Mouse (Mus musculus): ENCODE results near the gene Smarca5. TPM values are rescaled to one million over a fixed set of nuclear protein-coding genes. Genes with fewer than 3 reads are reported as not detected.
A peak's percentile ranks its signal among the peaks of the same experiment; 100 is the strongest.
"Not testable (repeated sequence)": the region's sequence is repeated elsewhere in the genome, so short reads cannot be mapped to it uniquely, and the experiment has no call there.

The Smarca5 gene
- 79.4 and 90.7 TPM in 2 replicates for polyA plus RNA-seq (2015; fragmentation: Nextera tagmentation; extraction: Ambion mirVana)

- peak; percentile 98 for ATAC-seq
- WGBS, result under 1% methylated on average over 85 of the region's 91 CpGs
These were observed at the start of gene Smarca5 for GRCm38 (mm10) chr8:80739155-80739924. TSS of gene Smarca5 (minus strand) at chr8:80739497.

DNA sequence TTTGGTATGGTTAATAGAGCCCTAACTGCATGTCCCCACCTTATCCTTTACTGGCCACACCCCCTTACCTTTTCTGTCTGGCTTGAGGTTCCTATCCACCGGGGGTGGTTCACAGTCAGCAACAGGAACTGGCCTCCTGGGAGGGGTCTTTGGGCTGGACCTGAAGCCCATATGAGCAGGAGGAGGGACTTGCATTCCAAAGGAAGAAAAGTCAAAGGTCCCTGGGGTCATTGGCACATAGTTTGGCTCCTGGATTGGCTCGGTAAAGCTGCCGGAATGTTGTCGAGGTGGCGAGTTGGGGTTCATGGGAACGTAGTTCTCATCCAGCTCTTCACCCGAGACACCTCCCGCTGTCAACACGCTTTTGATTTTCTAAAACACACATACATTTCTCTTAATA lies 45.3 kb upstream of the Smarca5 start:
- no peak for ATAC-seq
- no peak overlapping the region for H3K27ac ChIP-seq
- 93% methylated on average over 9 of the region's 9 CpGs for WGBS

More at GRCm38 (mm10) chr8:80739155-80739924, at the start of gene Smarca5:
- Histone ChIP-seq H3K9ac (replicated peaks) (peak within 1 kb of the TSS; percentile 98), H3K4me2 (replicated peaks) (peak within 1 kb of the TSS; percentile 70), H3K27ac (peak within 1 kb of the TSS; percentile 99), H3K36me3 (peaks cover 13% of the 10 kb centered on the region), H3K4me3 (replicated peaks) (peak within 1 kb of the TSS; percentile 70)
- not testable (repeated sequence) for H3K27me3 ChIP-seq; H3K9me3 ChIP-seq; H3K4me1 ChIP-seq (replicated peaks)

DNA sequence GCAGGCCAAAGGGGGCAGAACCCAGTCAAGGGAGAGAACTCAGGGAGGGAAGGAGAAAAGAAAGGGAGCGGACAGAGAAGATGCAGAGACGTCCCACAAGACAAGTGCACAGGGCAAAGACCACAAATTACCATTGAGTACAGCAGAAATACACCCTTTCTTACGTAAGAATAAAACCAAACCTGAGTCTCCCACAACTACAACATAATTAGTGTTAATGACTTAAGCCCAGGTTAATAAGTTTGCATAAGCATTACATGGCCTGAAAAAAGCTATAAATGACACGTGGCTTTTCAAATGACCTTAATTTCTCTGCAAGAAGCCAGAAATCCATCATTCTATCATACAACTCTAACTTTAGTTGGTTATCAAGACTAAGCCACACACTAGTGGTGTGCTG lies 44.0 kb upstream of the Smarca5 start:
- no peak for ATAC-seq
- H3K9me3 ChIP-seq, result no peaks in the 10 kb centered on the region
- no peak overlapping the region for H3K4me3 ChIP-seq (replicated peaks)
- WGBS, result 92% methylated on average over 4 of the region's 4 CpGs
- no peaks in the 10 kb centered on the region for H3K27me3 ChIP-seq
- H3K36me3 ChIP-seq, result peaks cover 22% of the 10 kb centered on the region
- H3K4me2 ChIP-seq (replicated peaks), result no peak overlapping the region
- H3K4me1 ChIP-seq (replicated peaks), result no peaks in the 10 kb centered on the region
- no peak overlapping the region for H3K27ac ChIP-seq
- H3K9ac ChIP-seq (replicated peaks), result no peak overlapping the region

More for the DNA sequence above, 45.3 kb upstream of the Smarca5 start:
- Histone ChIP-seq H3K27me3 (no peaks in the 10 kb centered on the region), H3K9me3 (no peaks in the 10 kb centered on the region), H3K9ac (replicated peaks) (no peak overlapping the region), H3K4me3 (replicated peaks) (no peak overlapping the region), H3K4me2 (replicated peaks) (no peak overlapping the region), H3K36me3 (peaks cover 27% of the 10 kb centered on the region), H3K4me1 (replicated peaks) (no peaks in the 10 kb centered on the region)

GRCm38 (mm10) chr8:80781338-80781737 lies 42.0 kb upstream of the Smarca5 start:
- Histone ChIP-seq H3K27ac (no peak overlapping the region), H3K27me3 (no peaks in the 10 kb centered on the region), H3K4me3 (replicated peaks) (no peak overlapping the region), H3K4me1 (replicated peaks) (no peaks in the 10 kb centered on the region), H3K36me3 (peaks cover 27% of the 10 kb centered on the region), H3K9ac (replicated peaks) (no peak overlapping the region), H3K4me2 (replicated peaks) (no peak overlapping the region), H3K9me3 (no peaks in the 10 kb centered on the region)
- 69% methylated on average over 10 of the region's 10 CpGs for whole genome bisulfite sequencing
- peak; percentile 70; the same call in 1 of the 2 replicates for ATAC-seq

DNA sequence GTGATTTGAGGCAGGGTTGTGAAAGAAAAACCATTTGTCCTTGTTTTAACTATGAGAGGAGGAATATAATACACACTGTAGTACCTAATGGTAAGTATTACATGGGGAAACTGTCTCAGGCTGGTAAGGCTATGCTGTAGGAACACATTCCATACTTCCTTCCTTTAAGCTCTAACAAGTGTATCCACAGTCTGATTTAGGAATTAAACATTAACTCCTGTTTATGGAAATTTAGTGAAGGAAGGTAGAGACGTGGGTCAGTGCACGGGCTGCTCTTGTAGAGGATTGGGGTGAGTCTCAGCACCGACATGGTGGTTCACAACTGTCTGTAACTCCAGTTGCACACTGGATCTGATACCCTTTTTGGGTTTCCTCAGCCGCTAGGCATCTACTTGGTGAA lies 41.0 kb upstream of the Smarca5 start:
- Histone ChIP-seq H3K4me1 (replicated peaks) (no peaks in the 10 kb centered on the region), H3K27ac (no peak overlapping the region), H3K36me3 (peaks cover 27% of the 10 kb centered on the region), H3K4me3 (replicated peaks) (no peak overlapping the region), H3K9me3 (no peaks in the 10 kb centered on the region), H3K4me2 (replicated peaks) (no peak overlapping the region), H3K9ac (replicated peaks) (no peak overlapping the region), H3K27me3 (no peaks in the 10 kb centered on the region)
- WGBS, result 95% methylated on average over 4 of the region's 4 CpGs
- ATAC-seq, result no peak

DNA sequence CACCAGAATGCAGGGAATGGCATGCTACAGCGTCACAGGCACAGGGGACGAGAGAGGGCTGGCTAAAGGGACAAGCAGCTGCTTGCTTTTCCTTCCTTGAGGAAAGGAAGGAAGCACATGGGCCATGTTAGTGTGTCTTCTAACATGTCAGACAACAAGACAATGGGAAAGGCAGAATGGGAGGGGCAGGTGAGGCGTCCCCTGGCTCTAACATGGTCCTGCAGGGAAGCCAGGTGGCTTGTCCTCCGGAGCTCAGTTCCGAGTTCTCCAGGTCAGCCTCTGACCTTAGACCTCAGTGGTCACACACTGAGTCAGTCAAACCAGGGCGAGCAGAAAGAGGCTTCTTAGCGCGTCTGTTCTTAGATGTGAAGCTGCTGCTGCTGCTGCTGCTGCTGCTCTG lies 37.1 kb upstream of the Smarca5 start:
- H3K4me2 ChIP-seq (replicated peaks), result no peak overlapping the region
- no peak for ATAC-seq
- no peak overlapping the region for H3K4me3 ChIP-seq (replicated peaks)
- H3K9ac ChIP-seq (replicated peaks), result no peak overlapping the region
- H3K4me1 ChIP-seq (replicated peaks), result no peaks in the 10 kb centered on the region
- H3K36me3 ChIP-seq, result peaks cover 10% of the 10 kb centered on the region; the same call in 1 of the 2 replicates
- H3K27ac ChIP-seq, result no peak overlapping the region
- no peaks in the 10 kb centered on the region for H3K9me3 ChIP-seq
- no peaks in the 10 kb centered on the region for H3K27me3 ChIP-seq
- 72% methylated on average over 8 of the region's 8 CpGs for WGBS

GRCm38 (mm10) chr8:80772732-80773460 lies 33.6 kb upstream of the Smarca5 start:
- Histone ChIP-seq H3K36me3 (peaks cover 23% of the 10 kb centered on the region), H3K9me3 (no peaks in the 10 kb centered on the region), H3K4me3 (replicated peaks) (no peak overlapping the region), H3K27me3 (no peaks in the 10 kb centered on the region), H3K4me1 (replicated peaks) (no peaks in the 10 kb centered on the region), H3K4me2 (replicated peaks) (no peak overlapping the region), H3K27ac (no peak overlapping the region), H3K9ac (replicated peaks) (no peak overlapping the region)
- ATAC-seq, result no peak
- 94% methylated on average over 4 of the region's 4 CpGs for WGBS

- no peak overlapping the region for H3K4me3 ChIP-seq (replicated peaks)
- no peak overlapping the region for H3K4me2 ChIP-seq (replicated peaks)
- peaks cover 25% of the 10 kb centered on the region for H3K36me3 ChIP-seq
- H3K27ac ChIP-seq, result no peak overlapping the region
- no peaks in the 10 kb centered on the region for H3K4me1 ChIP-seq (replicated peaks)
- WGBS, result 95% methylated on average over 6 of the region's 6 CpGs
- no peaks in the 10 kb centered on the region for H3K9me3 ChIP-seq
- ATAC-seq, result no peak
- no peak overlapping the region for H3K9ac ChIP-seq (replicated peaks)
- no peaks in the 10 kb centered on the region for H3K27me3 ChIP-seq
These were observed 29.2 kb upstream of the Smarca5 start for GRCm38 (mm10) chr8:80768451-80768850.

DNA sequence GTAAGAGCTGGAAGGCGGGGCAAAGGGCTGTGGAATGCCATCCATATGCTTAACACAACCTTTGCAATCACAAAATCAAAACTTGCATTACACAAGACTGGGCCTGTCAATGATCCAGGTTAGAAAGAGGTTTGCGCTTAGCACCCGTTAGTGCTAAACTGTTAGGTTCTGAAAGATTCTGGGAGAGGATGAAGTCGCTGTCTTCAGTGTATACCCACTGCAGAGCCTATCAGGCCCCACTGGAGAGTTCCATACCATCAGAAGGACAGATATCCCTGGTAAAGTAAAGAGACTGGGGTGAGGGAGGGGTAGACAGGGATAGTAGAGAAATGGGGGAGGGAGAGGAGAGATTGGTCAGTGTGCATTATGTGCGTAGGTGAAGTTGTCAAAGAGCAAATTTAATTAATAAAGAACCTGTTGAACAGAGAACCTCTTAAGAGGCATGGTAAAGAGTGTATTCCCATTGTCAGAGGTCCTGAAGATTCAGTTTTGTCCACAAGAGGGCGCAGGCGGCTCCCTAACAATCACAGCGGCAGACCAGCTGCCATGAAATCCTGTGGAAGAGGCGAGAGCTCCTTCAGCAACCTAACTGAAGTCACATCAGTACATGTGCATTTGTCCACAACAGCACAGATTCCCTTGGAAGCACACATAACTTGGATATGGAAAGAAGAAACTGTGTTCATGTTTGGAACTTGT lies 13.9 kb upstream of the Smarca5 start:
- H3K4me1 ChIP-seq (replicated peaks), result no peaks in the 10 kb centered on the region
- ATAC-seq, result peak; percentile 81
- no peak overlapping the region for H3K4me2 ChIP-seq (replicated peaks)
- no peaks in the 10 kb centered on the region for H3K27me3 ChIP-seq
- no peak overlapping the region for H3K4me3 ChIP-seq (replicated peaks)
- 31% methylated on average over 9 of the region's 9 CpGs for WGBS
- no peak overlapping the region for H3K27ac ChIP-seq
- H3K36me3 ChIP-seq, result no peaks in the 10 kb centered on the region
- no peak overlapping the region for H3K9ac ChIP-seq (replicated peaks)
- H3K9me3 ChIP-seq, result no peaks in the 10 kb centered on the region

DNA sequence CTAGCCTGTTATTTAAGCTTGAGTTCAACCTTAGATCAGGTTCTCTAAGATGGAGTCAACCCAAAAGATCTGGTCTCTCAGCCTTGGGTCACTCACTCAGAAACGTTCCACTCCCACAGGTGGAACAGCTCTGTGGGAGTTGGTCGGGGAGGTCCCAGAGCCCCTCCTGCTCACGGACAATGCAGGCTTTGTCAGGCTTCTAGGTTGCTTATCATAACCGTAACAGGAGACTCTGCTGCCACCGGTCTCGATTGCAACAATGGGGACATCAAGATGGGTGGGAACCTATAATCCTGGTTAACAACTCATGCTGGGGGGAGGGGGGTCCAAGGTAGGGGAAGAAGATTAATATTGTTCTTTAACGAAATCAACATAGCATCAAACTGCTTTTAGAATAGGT lies 13.1 kb upstream of the Smarca5 start:
- Histone ChIP-seq H3K27ac (no peak overlapping the region), H3K4me2 (replicated peaks) (no peak overlapping the region), H3K36me3 (no peaks in the 10 kb centered on the region), H3K9me3 (no peaks in the 10 kb centered on the region), H3K9ac (replicated peaks) (no peak overlapping the region), H3K4me3 (replicated peaks) (no peak overlapping the region), H3K4me1 (replicated peaks) (no peaks in the 10 kb centered on the region), H3K27me3 (no peaks in the 10 kb centered on the region)
- WGBS, result 64% methylated on average over 7 of the region's 7 CpGs
- ATAC-seq, result no peak

GRCm38 (mm10) chr8:80749091-80749490 lies 9.8 kb upstream of the Smarca5 start:
- Histone ChIP-seq H3K27ac (no peak overlapping the region), H3K4me1 (replicated peaks) (no peaks in the 10 kb centered on the region), H3K4me2 (replicated peaks) (no peak overlapping the region), H3K9ac (replicated peaks) (no peak overlapping the region), H3K4me3 (replicated peaks) (no peak overlapping the region), H3K36me3 (no peaks in the 10 kb centered on the region), H3K27me3 (no peaks in the 10 kb centered on the region), H3K9me3 (no peaks in the 10 kb centered on the region)
- no peak for ATAC-seq
- 87% methylated on average over 4 of the region's 4 CpGs for WGBS

- Histone ChIP-seq H3K4me2 (replicated peaks) (peak overlapping the region; percentile 63), H3K27me3 (no peaks in the 10 kb centered on the region), H3K36me3 (peaks cover 10% of the 10 kb centered on the region), H3K9ac (replicated peaks) (peak overlapping the region; percentile 64), H3K9me3 (no peaks in the 10 kb centered on the region), H3K27ac (peak overlapping the region; percentile 99), H3K4me1 (replicated peaks) (peaks cover 6% of the 10 kb centered on the region), H3K4me3 (replicated peaks) (peak overlapping the region; percentile 70)
- peak; percentile 64 for ATAC-seq
- WGBS, result 12% methylated on average over 14 of the region's 14 CpGs
These were observed 635 bp upstream of the Smarca5 start for GRCm38 (mm10) chr8:80739932-80740331.
